16 mouse cellular contexts compared by ENCODE assay signal in the genomic region with DNA sequence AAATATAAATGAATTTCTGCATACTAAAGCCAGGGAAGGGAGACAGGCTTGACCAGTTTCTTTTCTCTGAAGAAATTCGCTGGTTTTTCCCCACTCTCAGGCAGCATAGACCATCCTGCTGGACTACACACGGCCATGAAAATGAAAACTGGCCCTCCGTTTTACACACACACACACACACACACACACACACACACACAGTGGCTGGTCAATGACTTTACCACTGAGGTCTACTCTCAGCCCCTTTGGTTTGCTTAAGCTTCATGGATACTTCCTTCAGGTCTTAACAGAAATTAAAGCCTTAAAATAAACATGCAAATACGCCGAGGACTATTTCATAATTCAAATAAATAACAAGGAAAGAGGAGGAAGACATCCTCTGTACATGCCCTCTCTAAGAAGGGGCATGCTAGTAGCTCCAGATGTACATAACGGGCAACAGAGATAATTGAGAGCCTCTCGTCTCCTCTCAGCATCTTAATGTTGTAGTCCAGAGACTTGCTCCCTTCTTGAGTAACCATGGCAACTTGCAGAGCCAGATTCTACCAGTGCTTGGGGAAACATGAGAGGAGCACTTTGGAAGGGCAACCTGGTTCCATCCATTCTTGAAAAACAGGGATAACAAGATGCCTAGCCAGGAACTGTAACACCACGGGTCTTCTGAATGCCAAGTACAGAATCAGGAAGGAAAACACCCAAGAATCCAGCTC.
A peak's percentile ranks its signal among the peaks of the same experiment; 100 is the strongest.
DNase-seq lines count a peak whose midpoint lies in the region; ATAC-seq and TF ChIP-seq lines count a peak whose summit lies in the region.
"Had no signal": no experiment of that assay in that cellular context is flagged by ENCODE, and none has a peak within 500 bp of the region (broad histone marks: within the 10 kb centered on the region; RNA-seq: fewer than 3 reads in every experiment).

No protein-coding gene starts in this region.

- no peak overlapping the region for H3K4me3 ChIP-seq in midbrain, postnatal 0 days (ENCODE audit: low read depth, low read length)
- H3K4me3 ChIP-seq: heart, embryonic 10.5 days; layer of hippocampus, adult 2 months had no signal

- no peak overlapping the region for H3K27ac ChIP-seq in midbrain, postnatal 0 days (ENCODE audit: low read depth, low read length)
- H3K27ac ChIP-seq: heart, embryonic 10.5 days; layer of hippocampus, adult 2 months; liver, embryonic 14.5 days had no signal

- TF ChIP-seq CTCF in brain, embryonic 14.5 days (IDR thresholded peaks at IDR 0.05; ENCODE audit: borderline replicate concordance, extremely low read depth, insufficient read depth, insufficient read length) = no peak
- no peak for TF ChIP-seq CTCF in midbrain, postnatal 0 days (IDR thresholded peaks at IDR 0.05)

- H3K4me2 ChIP-seq in midbrain, postnatal 0 days (ENCODE audit: low read depth, low read length, poor library complexity, severe bottlenecking) = no peak overlapping the region
- H3K4me2 ChIP-seq: lung, embryonic 14.5 days had no signal

- intact Hi-C loops in left cerebral cortex, postnatal 14 days (cut with DNase I) = no loop called here

- H3K9me3 ChIP-seq in midbrain, postnatal 0 days (ENCODE audit: low read length) = no peaks in the 10 kb centered on the region
- H3K9me3 ChIP-seq: heart, embryonic 10.5 days had no signal

- H3K27me3 ChIP-seq in midbrain, postnatal 0 days (ENCODE audit: insufficient read depth, low read length) = no peaks in the 10 kb centered on the region

- no peak for TF ChIP-seq POLR2A in brain, embryonic 14.5 days (IDR thresholded peaks at IDR 0.05; ENCODE audit: borderline replicate concordance, extremely low read depth, insufficient read depth, insufficient read length, poor library complexity, severe bottlenecking)

- no peaks in the 10 kb centered on the region for H3K36me3 ChIP-seq in midbrain, postnatal 0 days (ENCODE audit: insufficient read depth, low read length)

- no peak overlapping the region for H3K9ac ChIP-seq in midbrain, postnatal 0 days (replicated peaks; ENCODE audit: low read length, poor library complexity, severe bottlenecking)
- H3K9ac ChIP-seq: liver, embryonic 14.5 days; lung, embryonic 14.5 days had no signal

- no peak for DNase-seq in frontal cortex, postnatal 25 days (ENCODE audit: low spot score in 2 of 2)
- DNase-seq in left cerebral cortex, postnatal 14 days (ENCODE audit: low spot score in 2 of 2) = peak; percentile 9 to 17
- no peak for DNase-seq in left cerebral cortex, adult 18-20 months (ENCODE audit: low spot score in 2 of 2)
- peak; percentile 53 for DNase-seq in brain, embryonic 14.5 days (ENCODE audit: low read depth)
- peak; percentile 34 for DNase-seq in midbrain, postnatal 0 days (ENCODE audit: low spot score)
- DNase-seq in yolk sac, embryonic 10.5 days (ENCODE audit: low spot score) = no peak
- DNase-seq: cerebellum, adult 9-10 months; kidney, adult 9 months; kidney, postnatal 14 days; lung, embryonic 14.5 days; right cerebral cortex, postnatal 25 days; spleen, adult 18-20 months had no signal

- WGBS in midbrain, postnatal 0 days = 74% methylated on average over 8 of the region's 8 CpGs

- H3K4me1 ChIP-seq in midbrain, postnatal 0 days (ENCODE audit: insufficient read depth, low read length) = no peaks in the 10 kb centered on the region

- ATAC-seq in frontal cortex, adult (ENCODE audit: low TSS enrichment) = peak; percentile 93
- no peak; the same call in 1 of the 2 replicates for ATAC-seq in midbrain, postnatal 0 days (ENCODE audit: low FRiP score)

Comparison
In these comparisons a context has a peak if more than half of its experiments do, and no peak if none do; other contexts are left out.
1. DNase-seq: peak in left cerebral cortex, postnatal 14 days (2 of 2), brain, embryonic 14.5 days (single experiment) and midbrain, postnatal 0 days (single experiment); none in frontal cortex, postnatal 25 days (0 of 2), left cerebral cortex, adult 18-20 months (0 of 2) and yolk sac, embryonic 10.5 days (single experiment).